Mouse (Mus musculus): ENCODE measurements at regions not wholly inside any gene's neighbourhood (a gene's known extent, or its start where the extent isn't known, plus 50 kb on each side); places are given as distances from the start of the nearest gene placed in this dataset.

- no peak for DNase-seq (ENCODE audit: low spot score in 2 of 2)
These were observed 157.4 kb upstream of the Tgfbr2 start for GRCm38 (mm10) chr9:116332485-116333118.

GRCm38 (mm10) chr9:116331406-116331805 is 156.2 kb upstream of the Tgfbr2 start:
- DNase-seq (ENCODE audit: low spot score in 2 of 2) = no peak

- no peak for DNase-seq (ENCODE audit: low spot score in 2 of 2)
These were observed 155.6 kb upstream of the Tgfbr2 start for GRCm38 (mm10) chr9:116330796-116331195.

GRCm38 (mm10) chr9:116329147-116329546 is 154.0 kb upstream of the Tgfbr2 start:
- DNase-seq (ENCODE audit: low spot score in 2 of 2) = no peak

GRCm38 (mm10) chr9:116328201-116328600 is 153.0 kb upstream of the Tgfbr2 start:
- DNase-seq (ENCODE audit: low spot score in 2 of 2) = no peak

- no peak for DNase-seq (ENCODE audit: low spot score in 2 of 2)
These were observed 151.9 kb upstream of the Tgfbr2 start for GRCm38 (mm10) chr9:116327080-116327479.

- DNase-seq (ENCODE audit: low spot score in 2 of 2) = no peak
These were observed 149.8 kb upstream of the Tgfbr2 start for GRCm38 (mm10) chr9:116324971-116325370.

- no peak for DNase-seq (ENCODE audit: low spot score in 2 of 2)
These were observed 148.9 kb upstream of the Tgfbr2 start for GRCm38 (mm10) chr9:116323871-116324721.

- DNase-seq (ENCODE audit: low spot score in 2 of 2) = no peak
These were observed 146.7 kb upstream of the Tgfbr2 start for GRCm38 (mm10) chr9:116321908-116322307.

- no peak for DNase-seq (ENCODE audit: low spot score in 2 of 2)
These were observed 144.3 kb upstream of the Tgfbr2 start for GRCm38 (mm10) chr9:116319421-116319820.

GRCm38 (mm10) chr9:116316582-116317095 is 141.5 kb upstream of the Tgfbr2 start:
- no peak for DNase-seq (ENCODE audit: low spot score in 2 of 2)

- no peak for DNase-seq (ENCODE audit: low spot score in 2 of 2)
These were observed 139.6 kb upstream of the Tgfbr2 start for GRCm38 (mm10) chr9:116314803-116315202.

GRCm38 (mm10) chr9:116313932-116314790 is 139.0 kb upstream of the Tgfbr2 start:
- DNase-seq (ENCODE audit: low spot score in 2 of 2) = no peak

- DNase-seq (ENCODE audit: low spot score in 2 of 2) = no peak
These were observed 136.2 kb upstream of the Tgfbr2 start for GRCm38 (mm10) chr9:116311364-116311763.

- no peak for DNase-seq (ENCODE audit: low spot score in 2 of 2)
These were observed 126.4 kb upstream of the Tgfbr2 start for GRCm38 (mm10) chr9:116301602-116302001.

- DNase-seq (ENCODE audit: low spot score in 2 of 2) = no peak
These were observed 123.6 kb upstream of the Tgfbr2 start for GRCm38 (mm10) chr9:116298791-116299190.

GRCm38 (mm10) chr9:116296349-116296748 is 121.2 kb upstream of the Tgfbr2 start:
- no peak for DNase-seq (ENCODE audit: low spot score in 2 of 2)

GRCm38 (mm10) chr9:116294073-116294472 is 118.9 kb upstream of the Tgfbr2 start:
- DNase-seq (ENCODE audit: low spot score in 2 of 2) = no peak

GRCm38 (mm10) chr9:116293110-116293509 is 118.0 kb upstream of the Tgfbr2 start:
- no peak for DNase-seq (ENCODE audit: low spot score in 2 of 2)

GRCm38 (mm10) chr9:116291624-116292023 is 116.5 kb upstream of the Tgfbr2 start:
- DNase-seq (ENCODE audit: low spot score in 2 of 2) = no peak

- no peak for DNase-seq (ENCODE audit: low spot score in 2 of 2)
These were observed 115.7 kb upstream of the Tgfbr2 start for GRCm38 (mm10) chr9:116290896-116291295.
